Mouse (Mus musculus) C2C12 (cell line): ENCODE data around the gene Eif4g2. TPM values are rescaled to one million over a fixed set of nuclear protein-coding genes. Genes with fewer than 3 reads are reported as not detected.

ENCODE experiments used
- H3K27me3 ChIP-seq: one replicate; pipeline ENCODE4 v1.6.1; 2011; ENCODE audit not compliant: control insufficient read depth, insufficient read depth, insufficient read length
- H3K36me3 ChIP-seq: one replicate; pipeline ENCODE4 v1.6.1; 2011; ENCODE audit not compliant: control insufficient read depth, insufficient read depth
- H3K4me3 ChIP-seq: one replicate; pipeline ENCODE4 v1.5.1; 2011; ENCODE audit warnings: mild to moderate bottlenecking, control low read depth; ENCODE audit not compliant: poor library complexity, insufficient read depth, severe bottlenecking
- H3K79me2 ChIP-seq: one replicate; pipeline ENCODE4 v1.6.1; 2011; ENCODE audit not compliant: control insufficient read depth, insufficient read depth
- H3K79me3 ChIP-seq: one replicate; pipeline ENCODE4 v1.6.1; 2011; ENCODE audit warnings: low read depth, control low read depth
- H3ac ChIP-seq: one replicate; pipeline ENCODE3; 2011; ENCODE audit warnings: low read depth; ENCODE audit not compliant: control insufficient read depth, insufficient read length
- CEBPB ChIP-seq: IDR thresholded peaks from one replicate; pipeline ENCODE4 v1.6.1; 2011; ENCODE audit warnings: low read depth, mild to moderate bottlenecking, control low read depth, moderate library complexity
- CTCF ChIP-seq: IDR thresholded peaks from one replicate; pipeline ENCODE4 v1.5.1; 2011; ENCODE audit not compliant: control insufficient read depth, insufficient read depth, insufficient read length
- FOSL1 ChIP-seq: IDR thresholded peaks from one replicate; pipeline ENCODE4 v1.8.0; 2011; ENCODE audit warnings: mild to moderate bottlenecking, low read length; ENCODE audit not compliant: poor library complexity, insufficient read depth, severe bottlenecking
- MAX ChIP-seq: IDR thresholded peaks from one replicate; pipeline ENCODE4 v1.6.1; 2011; ENCODE audit warnings: mild to moderate bottlenecking, control low read depth
- MYOD1 ChIP-seq: IDR thresholded peaks from one replicate; pipeline ENCODE4 v1.6.1; 2011; ENCODE audit warnings: low read depth; ENCODE audit not compliant: control insufficient read depth, insufficient read length
- MYOG ChIP-seq: IDR thresholded peaks from one replicate; pipeline ENCODE4 v1.6.1; 2011; ENCODE audit not compliant: control insufficient read depth, insufficient read length; ENCODE audit errors: extremely low read depth
- USF1 ChIP-seq: IDR thresholded peaks from one replicate; pipeline ENCODE4 v1.6.1; 2011; ENCODE audit warnings: low read depth, mild to moderate bottlenecking, control low read depth, moderate library complexity
- polyA plus RNA-seq: library from polyadenylated mRNA; unstranded; fragments of >200 nt; fragmentation: generic; extraction: Trizol; gene quantifications from one replicate; pipeline ENCODE4 v1.2.1, GENCODE M21; 2012; ENCODE audit warnings: missing spikeins

Gene Eif4g2
- polyA plus RNA-seq, 1 experiment, result 386 TPM

GRCm38 (mm10) chr7:111095169-111095568 lies 12.3 kb upstream of the Eif4g2 start:
- Histone ChIP-seq H3ac (no peak overlapping the region), H3K79me3 (no peaks in the 10 kb centered on the region), H3K36me3 (no peaks in the 10 kb centered on the region), H3K4me3 (no peak overlapping the region), H3K79me2 (no peaks in the 10 kb centered on the region), H3K27me3 (no peaks in the 10 kb centered on the region)
- TF ChIP-seq CEBPB (peak; percentile 70), FOSL1 (no peak)

DNA sequence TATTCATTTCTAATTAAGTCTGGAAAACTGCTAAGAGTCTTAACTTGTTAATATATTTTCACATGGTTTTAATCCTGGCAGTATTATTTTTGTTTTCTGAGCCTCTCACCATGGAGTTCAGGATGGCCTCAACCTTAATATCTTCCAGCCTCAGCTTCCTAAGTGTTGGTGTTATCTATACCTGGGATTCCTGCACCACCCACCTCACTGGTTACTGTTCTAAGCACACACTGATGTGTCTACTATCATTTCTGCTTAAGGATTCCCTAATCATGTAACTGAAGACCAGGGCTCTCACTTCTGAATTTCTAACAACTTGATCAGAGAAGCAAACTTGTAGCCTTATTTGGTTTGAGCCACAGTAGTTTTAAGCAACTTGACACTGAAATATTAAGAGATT lies 2.3 kb upstream of the Eif4g2 start:
- peaks cover 16% of the 10 kb centered on the region for H3K36me3 ChIP-seq
- no peak overlapping the region for H3ac ChIP-seq

GRCm38 (mm10) chr7:111084443-111084842 lies 1.6 kb upstream of the Eif4g2 start:
- Histone ChIP-seq H3ac (no peak overlapping the region), H3K36me3 (peaks cover 23% of the 10 kb centered on the region), H3K4me3 (no peak overlapping the region), H3K79me3 (peaks cover 28% of the 10 kb centered on the region), H3K27me3 (no peaks in the 10 kb centered on the region), H3K79me2 (peaks cover 40% of the 10 kb centered on the region)
- TF ChIP-seq MYOD1, result no peak
- no peak for TF ChIP-seq MAX
- TF ChIP-seq CEBPB, result no peak
- no peak for TF ChIP-seq FOSL1
- TF ChIP-seq MYOG, result no peak
- no peak for TF ChIP-seq USF1
- no peak for TF ChIP-seq CTCF

More for the DNA sequence above, 2.3 kb upstream of the Eif4g2 start:
- H3K79me3 ChIP-seq, result peaks cover 21% of the 10 kb centered on the region
- no peak overlapping the region for H3K4me3 ChIP-seq
- no peaks in the 10 kb centered on the region for H3K27me3 ChIP-seq
- TF ChIP-seq USF1 (no peak), MYOG (no peak), FOSL1 (no peak), MAX (no peak), MYOD1 (no peak), CEBPB (no peak), CTCF (no peak)
- H3K79me2 ChIP-seq, result peaks cover 32% of the 10 kb centered on the region

DNA sequence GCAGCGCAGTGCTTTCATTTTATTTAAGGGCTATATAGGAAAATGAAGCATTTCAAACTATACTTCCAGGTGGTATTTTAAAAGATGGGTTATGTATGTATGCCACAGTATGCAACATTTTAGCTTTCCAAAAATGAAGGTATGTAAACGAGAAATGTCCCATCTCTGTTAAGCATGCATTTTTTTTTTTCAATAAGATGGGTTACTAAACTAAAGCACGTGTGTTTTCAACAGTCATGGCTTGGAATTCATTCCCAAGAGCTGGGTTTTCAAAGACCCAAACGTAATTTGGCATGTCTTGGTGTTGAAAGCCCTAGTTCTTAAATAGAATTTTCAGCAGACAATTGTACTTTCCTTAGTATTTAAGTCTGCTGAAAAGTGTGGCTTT lies 897 bp upstream of the Eif4g2 start:
- Histone ChIP-seq H3K79me3 (peaks cover 34% of the 10 kb centered on the region), H3ac (peak overlapping the region; percentile 88), H3K79me2 (peaks cover 47% of the 10 kb centered on the region), H3K4me3 (peak overlapping the region; percentile 78), H3K36me3 (peaks cover 31% of the 10 kb centered on the region), H3K27me3 (no peaks in the 10 kb centered on the region)
- no peak for TF ChIP-seq FOSL1
- no peak for TF ChIP-seq CEBPB
- TF ChIP-seq CTCF, result no peak
- no peak for TF ChIP-seq MYOG
- no peak for TF ChIP-seq USF1
- no peak for TF ChIP-seq MAX
- no peak for TF ChIP-seq MYOD1

- peak overlapping the region; percentile 78 for H3K4me3 ChIP-seq
- TF ChIP-seq CTCF (no peak), USF1 (no peak), MYOD1 (no peak), CEBPB (no peak), MYOG (no peak), MAX (no peak), FOSL1 (no peak)
- peaks cover 62% of the 10 kb centered on the region for H3K79me2 ChIP-seq
- no peaks in the 10 kb centered on the region for H3K27me3 ChIP-seq
- peaks cover 48% of the 10 kb centered on the region for H3K79me3 ChIP-seq
- peaks cover 46% of the 10 kb centered on the region for H3K36me3 ChIP-seq
- H3ac ChIP-seq, result peak overlapping the region; percentile 96
These were observed 598 bp downstream of the Eif4g2 start for GRCm38 (mm10) chr7:111082043-111082821.

GRCm38 (mm10) chr7:111080876-111081275 lies 2.0 kb downstream of the Eif4g2 start:
- H3K79me2 ChIP-seq, result peaks cover 75% of the 10 kb centered on the region
- no peaks in the 10 kb centered on the region for H3K27me3 ChIP-seq
- peaks cover 51% of the 10 kb centered on the region for H3K79me3 ChIP-seq
- no peak for TF ChIP-seq CEBPB
- TF ChIP-seq MAX, result no peak
- TF ChIP-seq MYOG, result no peak
- TF ChIP-seq MYOD1, result no peak
- no peak for TF ChIP-seq FOSL1
- no peak for TF ChIP-seq CTCF
- peaks cover 59% of the 10 kb centered on the region for H3K36me3 ChIP-seq
- H3ac ChIP-seq, result no peak overlapping the region
- H3K4me3 ChIP-seq, result peak overlapping the region; percentile 78
